Mouse (Mus musculus) activated CD4-positive, CD25-positive, alpha-beta regulatory T cell, adult 4 months (primary cell): ENCODE measurements around the gene Gne. TPM values are rescaled to one million over a fixed set of nuclear protein-coding genes. Genes with fewer than 3 reads are reported as not detected.

Source experiments
- ATAC-seq: one replicate; pipeline ENCODE4 v1.8.0; 2017
- polyA plus RNA-seq, 2 experiments: library from polyadenylated mRNA; unstranded; fragments of 100-300 nt; shearing (Covaris generic); gene quantifications; one replicate each; pipeline ENCODE4 v1.2.1; 2017

Gne gene
- polyA plus RNA-seq, 2 experiments from 2014 or later: 14.1 to 17.9 TPM

GRCm38 (mm10) chr4:44022766-44023165 is 61.2 kb downstream of the Gne start:
- ATAC-seq: peak; percentile 36

- peak; percentile 95 for ATAC-seq
Measured at GRCm38 (mm10) chr4:44022323-44022722, 61.7 kb downstream of the Gne start.

- no peak for ATAC-seq
Measured at GRCm38 (mm10) chr4:44016791-44017190, 67.2 kb downstream of the Gne start.

DNA sequence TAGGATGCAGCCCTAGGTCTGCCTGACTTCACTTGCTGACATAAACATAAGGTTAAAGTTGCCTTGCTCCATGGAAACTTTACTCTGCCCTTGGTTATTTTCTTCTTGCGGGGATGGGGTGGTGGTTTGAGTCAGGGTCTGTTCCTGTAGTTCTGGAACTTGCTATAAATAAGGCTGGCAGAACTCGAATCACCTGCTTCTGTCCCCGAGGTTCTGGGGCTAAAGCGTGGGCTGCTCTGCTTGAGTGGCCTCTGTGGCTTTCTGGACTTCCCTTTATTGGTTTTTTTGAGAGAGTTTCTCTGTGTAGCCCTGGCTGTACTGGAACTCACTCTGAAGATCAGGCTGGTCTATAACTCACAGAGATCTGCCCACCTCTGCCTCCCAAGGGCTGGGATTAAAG is 67.9 kb downstream of the Gne start:
- ATAC-seq: no peak

GRCm38 (mm10) chr4:44013391-44014070 is 70.4 kb downstream of the Gne start:
- no peak for ATAC-seq

GRCm38 (mm10) chr4:44012376-44013367 is 71.3 kb downstream of the Gne start:
- peak; percentile 98 for ATAC-seq

GRCm38 (mm10) chr4:44011799-44012198 is 72.2 kb downstream of the Gne start:
- no peak for ATAC-seq

GRCm38 (mm10) chr4:44010893-44011292 is 73.1 kb downstream of the Gne start:
- ATAC-seq: no peak

GRCm38 (mm10) chr4:44010176-44010575 is 73.8 kb downstream of the Gne start:
- ATAC-seq: no peak

DNA sequence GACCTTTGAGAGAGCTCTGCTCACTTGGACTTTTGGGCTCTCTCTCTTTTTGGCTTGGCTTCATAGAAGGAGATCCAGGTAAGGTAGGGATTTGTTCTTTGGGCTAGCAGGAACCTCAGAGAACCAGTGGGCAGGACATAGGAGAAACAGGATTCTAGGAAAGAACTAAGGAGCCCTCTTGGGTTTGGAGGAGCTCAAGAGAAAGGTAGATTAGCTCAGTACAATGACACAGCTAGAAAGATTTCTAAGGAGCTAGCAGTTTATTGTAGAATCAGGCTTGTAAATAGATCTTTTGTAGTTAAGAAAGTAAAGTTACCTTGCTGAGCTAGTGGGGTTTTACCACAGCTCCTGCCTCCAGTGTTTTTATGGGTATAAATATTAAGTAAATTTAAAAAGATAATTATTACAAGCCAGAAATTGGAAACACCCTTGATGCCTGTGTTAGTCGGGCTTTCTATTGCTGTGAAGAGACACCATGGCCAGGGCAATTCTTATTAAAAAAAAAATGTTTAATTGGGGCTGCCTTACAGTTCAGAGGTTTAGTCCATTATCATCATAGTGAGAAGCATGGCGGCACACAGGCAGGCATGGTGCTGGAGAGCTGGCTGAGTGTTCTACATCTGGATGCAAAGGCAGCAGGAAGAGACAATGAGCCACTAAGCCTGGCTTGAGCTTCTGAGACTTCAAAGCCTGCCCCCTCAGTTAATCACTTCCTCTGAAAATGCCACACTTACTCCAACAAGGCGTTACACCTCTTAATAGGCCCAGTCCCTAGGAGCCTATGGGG is 79.2 kb downstream of the Gne start:
- no peak for ATAC-seq

- no peak for ATAC-seq
Measured at GRCm38 (mm10) chr4:44004126-44004525, 79.9 kb downstream of the Gne start, which contains the start of gene Clta. Gene Clta, plus strand, starts transcription at chr4:44004452.

DNA sequence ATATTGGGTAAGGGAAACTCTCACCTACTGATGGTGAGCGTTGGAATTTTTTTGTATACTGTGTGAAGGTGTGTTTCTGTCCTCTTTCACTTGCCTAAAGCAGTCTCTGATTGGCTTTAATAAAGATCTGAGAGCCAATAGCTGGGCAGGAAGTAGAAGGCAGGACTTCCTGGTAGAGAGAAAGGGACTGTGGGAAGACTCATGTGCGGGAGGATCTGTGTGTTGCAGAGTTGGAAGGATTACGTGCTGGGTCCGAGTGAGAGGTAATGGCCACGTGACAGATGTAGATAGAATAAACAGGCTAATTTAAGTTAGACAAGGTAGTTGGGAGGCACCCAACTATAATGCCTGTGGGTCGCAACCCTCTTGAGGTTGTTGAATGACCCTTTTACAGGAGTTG is 80.4 kb downstream of the Gne start:
- ATAC-seq: no peak

DNA sequence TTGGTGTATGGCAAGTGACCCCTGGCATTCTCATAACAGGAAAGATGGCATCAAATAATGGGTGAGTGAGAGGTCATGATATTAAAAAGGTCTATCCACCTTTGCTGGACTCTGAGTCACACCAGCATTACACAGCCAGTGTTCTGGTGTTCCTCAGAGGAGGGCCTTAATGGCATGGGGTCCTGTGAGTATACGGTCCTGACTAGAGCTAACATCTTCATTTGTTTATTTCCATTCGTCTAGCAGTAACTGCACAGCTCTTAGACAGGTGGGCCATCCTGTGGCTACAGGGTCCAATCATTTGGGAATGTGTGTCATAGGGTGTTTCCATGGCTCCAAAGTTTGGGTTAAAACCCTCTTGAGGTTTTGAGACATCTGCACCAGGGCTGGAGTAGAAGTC is 89.6 kb downstream of the Gne start:
- no peak for ATAC-seq

GRCm38 (mm10) chr4:43993072-43993471 is 90.9 kb downstream of the Gne start:
- ATAC-seq: no peak

DNA sequence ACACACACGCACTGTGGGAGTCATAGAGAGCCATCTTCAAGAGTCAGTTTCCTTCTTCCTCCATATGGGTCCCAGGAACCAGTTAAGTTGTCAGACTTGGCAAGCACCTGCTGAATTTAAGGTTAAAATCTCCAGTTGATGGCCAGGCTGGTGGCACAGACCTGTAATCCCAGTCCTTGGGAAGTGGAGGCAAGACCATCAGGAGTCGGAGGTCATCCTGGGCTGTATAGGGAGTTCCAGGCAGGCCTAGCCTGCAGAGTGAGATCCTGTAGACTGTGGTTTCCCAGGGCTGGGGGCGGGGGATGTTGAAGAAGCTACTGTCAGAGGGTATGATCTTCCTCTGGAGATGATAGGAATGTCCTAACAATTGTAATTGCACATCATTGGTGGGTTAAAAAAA is 95.0 kb downstream of the Gne start:
- no peak for ATAC-seq

DNA sequence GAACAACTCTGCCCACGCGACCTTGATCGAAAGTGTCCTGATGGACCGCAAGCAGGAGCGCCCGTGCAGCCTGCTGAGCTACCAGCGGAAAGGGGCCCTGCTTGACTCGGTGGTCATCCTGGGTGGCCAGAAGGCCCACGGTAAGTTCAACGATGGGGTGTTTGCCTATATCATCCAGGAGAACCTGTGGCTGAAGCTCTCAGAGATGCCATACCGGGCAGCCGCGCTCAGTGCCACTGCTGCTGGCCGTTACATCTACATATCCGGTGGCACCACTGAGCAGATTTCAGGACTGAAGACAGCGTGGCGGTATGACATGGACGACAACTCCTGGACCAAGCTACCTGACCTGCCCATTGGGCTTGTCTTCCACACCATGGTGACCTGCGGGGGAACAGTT is 99.7 kb downstream of the Gne start:
- no peak for ATAC-seq

Other genes starting within 250 kb of the Gne start
- under 1 TPM; 0.09 to 0.50 TPM for gene Olfr157, start 244.0 kb downstream of the Gne start, polyA plus RNA-seq
- under 1 TPM in 1 of 2 experiments, not detected in 1; 0.26 TPM for gene Olfr155, start 232.6 kb downstream of the Gne start, polyA plus RNA-seq
- 1 to 10 TPM; 3.4 to 5.9 TPM for gene Reck, start 208.6 kb downstream of the Gne start, polyA plus RNA-seq
- 100 to 1,000 TPM; 215 to 250 TPM for gene Glipr2, start 126.8 kb downstream of the Gne start, polyA plus RNA-seq
- under 1 TPM in 1 of 2 experiments, not detected in 1; 0.24 TPM for gene Ccin, start 100.7 kb downstream of the Gne start, polyA plus RNA-seq
- gene Clta, start 79.7 kb downstream of the Gne start, polyA plus RNA-seq: 100 to 1,000 TPM; 109 to 116 TPM
- 10 to 100 TPM; 21.0 to 29.2 TPM for gene Rnf38, start 149.6 kb upstream of the Gne start, polyA plus RNA-seq
- gene Melk, start 216.7 kb upstream of the Gne start, polyA plus RNA-seq: 10 to 100 TPM; 10.4 to 14.9 TPM